Mouse (Mus musculus) cerebellum, adult 9-10 months (tissue): ENCODE data around the gene Prss12.

Experiments
- DNase-seq: peaks from one replicate; pipeline ENCODE4 v3.0.0; 2022

Prss12 gene

DNA sequence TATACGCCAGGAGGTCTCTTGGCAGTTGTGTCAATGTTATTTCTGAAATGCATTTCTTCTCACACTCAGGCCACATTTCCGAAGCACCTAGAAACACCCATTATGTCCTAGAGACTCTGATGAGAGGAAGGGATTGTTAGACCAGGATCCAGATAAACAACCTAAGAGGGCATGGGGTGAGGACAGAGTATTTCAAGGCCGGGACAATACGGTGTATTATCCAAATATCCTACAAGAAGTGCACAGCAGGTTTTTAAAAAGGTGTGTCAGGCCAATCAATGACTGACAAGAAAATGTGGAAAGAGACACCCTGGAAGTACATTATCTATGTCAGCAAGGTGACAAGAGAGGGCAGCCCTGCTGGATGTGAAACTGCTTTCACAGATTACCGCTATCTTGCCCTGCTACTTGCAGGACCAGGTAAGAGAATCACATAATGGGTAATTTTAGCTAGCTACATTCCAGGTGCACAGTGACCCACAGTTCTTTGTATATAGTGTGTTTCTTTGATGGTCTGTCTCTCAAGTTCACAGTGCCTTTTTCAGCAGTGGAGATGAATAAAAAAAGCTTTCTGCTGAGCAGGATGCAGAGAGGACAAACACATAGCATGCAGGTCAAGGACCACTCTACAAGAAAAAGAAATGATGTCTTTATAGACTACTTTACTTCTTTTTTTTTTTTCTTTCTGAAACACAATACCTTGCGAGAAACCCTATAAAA lies 97.0 kb downstream of the Prss12 start:
- DNase-seq, result no peak

DNA sequence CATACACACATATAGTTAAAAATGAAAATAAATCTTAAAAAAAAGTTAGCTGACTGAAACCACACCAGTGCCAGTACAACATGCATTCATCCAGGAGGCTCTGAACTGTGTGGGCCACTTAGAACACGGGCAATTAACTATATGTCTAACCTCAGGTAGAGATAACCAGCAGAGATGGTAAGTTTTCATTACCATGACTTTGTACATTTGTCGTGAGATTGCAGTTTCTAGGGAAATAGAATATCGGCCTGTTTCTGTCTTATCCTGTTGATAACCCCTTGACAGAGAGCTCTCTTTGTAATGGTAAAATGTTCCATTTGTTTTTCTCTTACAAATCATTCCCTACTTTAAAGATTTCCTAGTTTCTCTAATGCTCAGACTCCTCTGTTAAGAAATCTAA lies 103.8 kb downstream of the Prss12 start:
- no peak for DNase-seq

DNA sequence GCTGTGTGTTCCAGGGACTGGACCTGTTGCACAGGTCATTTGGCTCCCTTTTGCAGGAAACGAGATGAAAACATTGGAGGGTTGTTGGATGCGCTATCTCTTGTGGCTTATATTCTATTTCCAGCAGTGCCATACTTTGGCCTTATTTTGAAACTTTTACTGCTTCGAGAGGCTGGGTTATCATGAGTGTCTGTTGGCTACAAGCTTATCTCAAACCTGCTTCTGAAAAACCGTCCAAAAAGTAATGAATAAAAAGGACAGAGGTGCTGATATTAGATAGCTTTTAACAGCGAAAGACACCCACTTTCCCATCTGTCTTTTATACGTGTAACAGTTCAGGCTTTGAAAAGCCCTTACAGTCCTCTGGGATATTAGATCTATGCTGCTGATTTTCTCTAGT lies 107.2 kb downstream of the Prss12 start:
- DNase-seq, result no peak

DNA sequence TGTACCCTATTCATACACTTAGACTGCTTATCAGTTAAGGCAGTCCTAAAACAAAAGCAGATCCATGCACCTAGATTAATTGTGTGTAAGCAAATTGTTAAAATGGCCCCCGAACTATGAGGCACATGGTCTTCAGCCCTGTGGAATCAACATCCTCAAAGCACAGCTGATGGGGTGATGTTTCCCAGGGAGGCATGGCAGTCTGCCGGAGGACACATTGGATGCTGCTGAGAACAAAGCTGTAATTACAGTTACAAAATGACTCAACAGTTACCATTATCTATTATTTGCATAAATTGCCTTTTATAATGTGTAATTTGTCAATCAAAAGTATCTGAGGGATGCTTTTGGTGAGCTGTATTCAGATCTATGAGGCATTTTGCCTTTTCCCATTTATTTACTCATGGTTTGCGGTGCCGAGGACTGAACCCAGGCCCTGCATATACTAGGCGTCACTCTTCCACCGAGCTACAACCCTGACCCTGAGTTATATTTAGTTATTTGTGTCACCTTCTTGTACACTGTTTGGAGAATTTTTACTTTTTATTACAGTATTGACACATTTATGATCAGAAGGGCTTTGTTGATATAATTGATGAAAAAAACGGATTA lies 108.6 kb downstream of the Prss12 start:
- DNase-seq, result no peak
